Comparison of ENCODE assay signal across 21 mouse cellular contexts in the genomic region with DNA sequence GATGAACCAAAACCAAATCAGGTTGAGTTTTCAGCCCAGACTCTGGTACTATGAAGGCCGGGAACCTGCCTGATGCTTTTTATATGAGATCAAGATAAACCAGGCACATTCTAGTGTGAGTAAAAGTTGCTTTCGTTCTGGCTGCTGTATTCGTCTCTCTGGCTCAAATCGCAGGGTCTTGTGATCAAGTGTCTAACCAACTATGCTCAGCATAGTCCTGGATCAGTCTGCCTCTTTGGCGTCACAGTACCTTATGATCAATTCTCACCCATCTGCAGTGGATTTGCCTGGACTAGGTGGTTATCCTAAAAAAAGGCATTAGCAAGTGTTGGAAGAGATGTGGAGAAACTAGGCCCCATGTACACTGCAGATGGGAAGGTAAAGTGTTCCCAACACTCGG. TPM values are rescaled to one million over a fixed set of nuclear protein-coding genes. Genes with fewer than 3 reads are reported as not detected.
A peak's percentile ranks its signal among the peaks of the same experiment; 100 is the strongest.
DNase-seq lines count a peak whose midpoint lies in the region; ATAC-seq and TF ChIP-seq lines count a peak whose summit lies in the region.
"Had no signal": no experiment of that assay in that cellular context is flagged by ENCODE, and none has a peak within 500 bp of the region (broad histone marks: within the 10 kb centered on the region; RNA-seq: fewer than 3 reads in every experiment).

No protein-coding gene starts in this region.

- ATAC-seq in forebrain, postnatal 0 days, result peak; percentile 55
- no peak for ATAC-seq in forebrain, embryonic 15.5 days (replicated peaks)
- ATAC-seq: forebrain, embryonic 13.5 days; Patski had no signal

- H3K9me3 ChIP-seq in forebrain, postnatal 0 days (ENCODE audit: low read length), result no peaks in the 10 kb centered on the region
- H3K9me3 ChIP-seq in forebrain, embryonic 15.5 days, result no peaks in the 10 kb centered on the region
- H3K9me3 ChIP-seq: forebrain, embryonic 10.5 days; forebrain, embryonic 13.5 days; heart, embryonic 13.5 days had no signal

- no peak for TF ChIP-seq POLR2A in thymus, adult 2 months (IDR thresholded peaks at IDR 0.05; ENCODE audit: control insufficient read depth, extremely low read depth, insufficient read depth, low read length, poor library complexity)

- H3K27ac ChIP-seq in forebrain, postnatal 0 days (ENCODE audit: low read depth, low read length), result no peak overlapping the region; the same call in 1 of the 2 replicates
- no peak overlapping the region for H3K27ac ChIP-seq in forebrain, embryonic 15.5 days (replicated peaks)
- peak overlapping the region; percentile 7; the same call in 1 of the 2 replicates for H3K27ac ChIP-seq in layer of hippocampus, adult 2 months
- H3K27ac ChIP-seq in thymus, adult 2 months (ENCODE audit: control insufficient read depth, insufficient read depth, low read length), result no peak overlapping the region
- H3K27ac ChIP-seq: forebrain, embryonic 10.5 days; forebrain, embryonic 13.5 days; heart, embryonic 13.5 days; hindbrain, embryonic 14.5 days; hindbrain, postnatal 0 days had no signal

- TF ChIP-seq CTCF in forebrain, postnatal 0 days (IDR thresholded peaks at IDR 0.05; ENCODE audit: low read depth), result no peak
- TF ChIP-seq CTCF in layer of hippocampus, adult 2 months (conservative IDR thresholded peaks at IDR 0.05), result no peak
- no peak for TF ChIP-seq CTCF in thymus, adult 2 months (IDR thresholded peaks at IDR 0.05; ENCODE audit: borderline replicate concordance, control insufficient read depth, extremely low read depth, insufficient read depth, low read length, poor library complexity)

- H3K4me2 ChIP-seq in forebrain, postnatal 0 days (ENCODE audit: low read depth), result no peak overlapping the region
- no peak overlapping the region for H3K4me2 ChIP-seq in forebrain, embryonic 15.5 days (replicated peaks)
- H3K4me2 ChIP-seq: forebrain, embryonic 13.5 days; heart, embryonic 13.5 days; hindbrain, embryonic 14.5 days had no signal

- 73% methylated on average over 6 of the region's 6 CpGs for WGBS in forebrain, postnatal 0 days
- 78% methylated on average over 6 of the region's 6 CpGs for WGBS in forebrain, embryonic 15.5 days
- WGBS in thymus, adult 2 months, result 90% methylated on average over 6 of the region's 6 CpGs

- H3K9ac ChIP-seq in forebrain, postnatal 0 days, result no peak overlapping the region
- no peak overlapping the region for H3K9ac ChIP-seq in forebrain, embryonic 15.5 days (replicated peaks)
- H3K9ac ChIP-seq: forebrain, embryonic 13.5 days; heart, embryonic 13.5 days; hindbrain, embryonic 14.5 days had no signal

- no peak overlapping the region for H3K4me3 ChIP-seq in forebrain, postnatal 0 days (ENCODE audit: low read depth, low read length)
- H3K4me3 ChIP-seq in forebrain, embryonic 15.5 days, result no peak overlapping the region
- H3K4me3 ChIP-seq in layer of hippocampus, adult 2 months, result no peak overlapping the region
- no peak overlapping the region for H3K4me3 ChIP-seq in thymus, adult 2 months (ENCODE audit: control insufficient read depth, insufficient read depth, low read length)
- H3K4me3 ChIP-seq: forebrain, embryonic 10.5 days; forebrain, embryonic 13.5 days; heart, embryonic 13.5 days had no signal

- no peaks in the 10 kb centered on the region for H3K36me3 ChIP-seq in forebrain, postnatal 0 days (ENCODE audit: insufficient read depth)
- H3K36me3 ChIP-seq in forebrain, embryonic 15.5 days, result no peaks in the 10 kb centered on the region
- no peaks in the 10 kb centered on the region for H3K36me3 ChIP-seq in thymus, adult 2 months (ENCODE audit: control insufficient read depth, insufficient read depth, low read length)
- H3K36me3 ChIP-seq: forebrain, embryonic 10.5 days; heart, embryonic 13.5 days had no signal

- H3K27me3 ChIP-seq in forebrain, postnatal 0 days (ENCODE audit: insufficient read depth, low read length), result no peaks in the 10 kb centered on the region
- H3K27me3 ChIP-seq in forebrain, embryonic 15.5 days, result no peaks in the 10 kb centered on the region
- no peaks in the 10 kb centered on the region for H3K27me3 ChIP-seq in thymus, adult 2 months (ENCODE audit: control insufficient read depth, insufficient read depth, low read length)

- intact Hi-C loops in left cerebral cortex, postnatal 25 days (cut with DNase I), result no loop called here
- intact Hi-C loops in left cerebral cortex, postnatal 36 days (cut with DNase I), result no loop called here

- H3K4me1 ChIP-seq in forebrain, postnatal 0 days (ENCODE audit: insufficient read depth), result no peaks in the 10 kb centered on the region
- H3K4me1 ChIP-seq in forebrain, embryonic 15.5 days, result no peaks in the 10 kb centered on the region
- H3K4me1 ChIP-seq in thymus, adult 2 months (replicated peaks; ENCODE audit: control insufficient read depth, insufficient read depth, low read length), result no peaks in the 10 kb centered on the region
- H3K4me1 ChIP-seq: forebrain, embryonic 13.5 days; heart, embryonic 13.5 days had no signal

- peak; percentile 35 for DNase-seq in forebrain, postnatal 0 days
- DNase-seq in layer of hippocampus, adult 2 months (ENCODE audit: low spot score in 2 of 2), result no peak
- DNase-seq in layer of hippocampus, postnatal 36 days, result no peak
- DNase-seq in left cerebral cortex, postnatal 25 days (ENCODE audit: low spot score in 2 of 2), result peak; percentile 13 to 49
- no peak for DNase-seq in left cerebral cortex, postnatal 36 days (ENCODE audit: low spot score in 2 of 2)
- DNase-seq in telencephalon, adult 2 months (ENCODE audit: low read depth, low spot score), result peak; percentile 13
- no peak for DNase-seq in thymus, adult 2 months
- DNase-seq: adrenal gland, postnatal 10 days; cerebellum, adult 18-20 months; cerebellum, adult 9-10 months; cerebellum, postnatal 14 days; gastrocnemius, postnatal 25 days; heart, postnatal 14 days; heart, postnatal 4 days had no signal

RNA-seq across cellular contexts. Expression of a gene that starts 10.8 kb away (rescaled TPM):
- 62.4 and 78.2 TPM in 2 replicates for total RNA-seq in forebrain, postnatal 0 days (2014; rRNA removed)
- polyA plus RNA-seq in forebrain, postnatal 0 days (2015; fragmentation: Nextera tagmentation; extraction: Ambion mirVana), result 14.0 and 18.5 TPM in 2 replicates
- 25.0 and 25.6 TPM in 2 replicates for polyA plus RNA-seq in forebrain, embryonic 15.5 days (2015; fragmentation: Nextera tagmentation; extraction: Ambion mirVana)
- total RNA-seq in layer of hippocampus, adult 2 months (2021), result 100 to 1,000 TPM; 122 to 133 TPM
- 100 to 1,000 TPM; 119 to 122 TPM for total RNA-seq in layer of hippocampus, postnatal 36 days (2021)
- 100 to 1,000 TPM; 127 to 140 TPM for total RNA-seq in left cerebral cortex, postnatal 25 days (2021)
- total RNA-seq in left cerebral cortex, postnatal 36 days (2021), result 100 to 1,000 TPM; 123 to 156 TPM
- 70.8 and 71.1 TPM in 2 replicates for polyA plus RNA-seq in thymus, adult 2 months (2012; rRNA removed)

Comparison
In these comparisons a context has a peak if more than half of its experiments do, and no peak if none do; other contexts are left out.
1. DNase-seq: peak in forebrain, postnatal 0 days (single experiment), left cerebral cortex, postnatal 25 days (2 of 2) and telencephalon, adult 2 months (single experiment); none in layer of hippocampus, adult 2 months (0 of 2), layer of hippocampus, postnatal 36 days (0 of 2), left cerebral cortex, postnatal 36 days (0 of 2) and thymus, adult 2 months (single experiment).